Mouse (Mus musculus): ENCODE data around the gene Rnf212. TPM values are rescaled to one million over a fixed set of nuclear protein-coding genes. Genes with fewer than 3 reads are reported as not detected.

Rnf212 gene
- polyA plus RNA-seq, 1 experiment from 2014 or later = 0.95 TPM

DNA sequence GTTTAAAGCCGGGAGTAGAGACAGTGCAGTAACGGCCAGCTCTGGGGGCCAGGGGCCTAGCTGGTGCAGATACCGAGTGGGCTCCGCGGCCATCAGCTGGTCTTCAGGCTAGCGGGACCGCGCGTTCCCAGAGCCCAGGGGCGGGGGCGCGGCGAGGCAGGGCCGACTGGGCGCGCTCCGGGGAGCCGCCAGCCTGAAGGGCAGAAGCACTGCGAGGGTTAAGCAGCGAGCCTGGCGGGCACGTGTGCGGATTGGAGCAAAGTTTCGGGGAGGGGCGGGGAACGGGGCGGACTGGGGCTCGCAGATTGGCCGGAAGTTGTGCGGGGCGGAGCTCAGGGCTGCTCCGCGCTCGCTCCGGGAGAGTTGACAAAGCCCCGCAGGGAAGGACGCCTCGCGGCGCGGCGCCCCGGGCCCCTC is 80.9 kb downstream of the Rnf212 start:
- Histone ChIP-seq H3K27me3 (ENCODE audit: control insufficient read depth, insufficient read depth, low read length) (peaks cover 4% of the 10 kb centered on the region), H3K4me3 (ENCODE audit: low read depth, low read length) (peak overlapping the region; percentile 96), H3K4me1 (replicated peaks; ENCODE audit: control insufficient read depth, insufficient read depth, low read length) (peaks cover 25% of the 10 kb centered on the region), H3K9ac (ENCODE audit: low read length) (peak overlapping the region; percentile 78), H3K36me3 (ENCODE audit: control insufficient read depth, insufficient read depth, low read length) (no peaks in the 10 kb centered on the region), H3K9me3 (ENCODE audit: control insufficient read depth, low read length) (no peaks in the 10 kb centered on the region), H3K4me2 (ENCODE audit: low read depth, low read length, severe bottlenecking) (peak overlapping the region; percentile 78), H3K27ac (ENCODE audit: low read depth, low read length) (no peak overlapping the region)
- DNase-seq (ENCODE audit: low spot score) (peak; percentile 95), ATAC-seq (replicated peaks; ENCODE audit: low FRiP score) (peak; percentile 94)
- WGBS = 0% methylated on average over 22 of the region's 43 CpGs

DNA sequence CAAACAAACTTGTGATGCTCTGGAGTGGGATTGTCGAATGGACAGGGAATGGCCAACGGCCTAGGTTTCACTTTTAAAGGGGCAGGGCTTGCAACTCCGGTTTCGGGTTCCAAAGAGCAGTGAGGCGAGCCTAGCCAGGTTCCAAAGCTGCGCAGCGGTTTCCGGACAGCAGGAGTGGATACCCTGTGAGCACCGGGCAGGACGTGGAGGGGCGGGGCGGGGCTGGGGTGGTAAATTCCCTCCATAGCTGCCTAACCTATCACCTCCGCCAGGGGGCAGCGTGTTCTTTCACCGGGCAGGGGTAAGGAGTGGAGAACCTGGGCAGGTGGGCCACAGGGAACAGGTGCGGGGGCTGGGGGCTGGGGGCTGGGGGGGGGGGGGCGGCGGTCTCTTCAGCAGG is 82.5 kb downstream of the Rnf212 start, which contains the start of gene Fgfrl1:
Fgfrl1 (plus strand) TSS at position 112 of the 400 bp plus-strand sequence.
- ATAC-seq (replicated peaks; ENCODE audit: low FRiP score) (no peak), DNase-seq (ENCODE audit: low spot score) (peak; percentile 81)
- Histone ChIP-seq H3K9me3 (ENCODE audit: control insufficient read depth, low read length) (no peaks in the 10 kb centered on the region), H3K9ac (ENCODE audit: low read length) (no peak within 1 kb of the TSS), H3K4me3 (ENCODE audit: low read depth, low read length) (peak within 1 kb of the TSS; percentile 96), H3K4me2 (ENCODE audit: low read depth, low read length, severe bottlenecking) (peak within 1 kb of the TSS; percentile 78), H3K4me1 (replicated peaks; ENCODE audit: control insufficient read depth, insufficient read depth, low read length) (peaks cover 17% of the 10 kb centered on the region), H3K36me3 (ENCODE audit: control insufficient read depth, insufficient read depth, low read length) (no peaks in the 10 kb centered on the region), H3K27me3 (ENCODE audit: control insufficient read depth, insufficient read depth, low read length) (peaks cover 4% of the 10 kb centered on the region), H3K27ac (ENCODE audit: low read depth, low read length) (no peak within 1 kb of the TSS)
- WGBS = 4% methylated on average over 16 of the region's 18 CpGs

DNA sequence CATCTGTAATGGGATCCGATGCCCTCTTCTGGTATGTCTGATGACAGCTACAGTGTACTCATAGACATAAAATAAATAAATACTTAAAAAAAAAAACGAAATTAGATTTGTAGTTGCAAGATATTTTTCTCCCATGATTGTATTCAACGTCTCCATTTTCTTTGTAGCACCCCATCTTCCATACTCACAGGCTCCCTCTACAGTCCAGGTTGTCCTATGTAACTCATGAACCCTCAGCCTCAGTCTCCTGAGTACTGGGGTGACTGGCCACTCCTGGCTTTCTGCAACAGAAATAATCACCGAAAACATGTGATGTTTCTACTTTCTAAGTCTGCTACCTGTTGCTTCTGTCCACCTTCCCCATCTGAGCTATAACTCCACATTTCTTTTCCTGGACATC is 83.6 kb downstream of the Rnf212 start:
- Histone ChIP-seq H3K27ac (ENCODE audit: low read depth, low read length) (no peak overlapping the region), H3K4me1 (replicated peaks; ENCODE audit: control insufficient read depth, insufficient read depth, low read length) (peaks cover 10% of the 10 kb centered on the region; the same call in 1 of the 2 replicates), H3K4me3 (ENCODE audit: low read depth, low read length) (no peak overlapping the region), H3K4me2 (ENCODE audit: low read depth, low read length, severe bottlenecking) (no peak overlapping the region), H3K36me3 (ENCODE audit: control insufficient read depth, insufficient read depth, low read length) (no peaks in the 10 kb centered on the region), H3K27me3 (ENCODE audit: control insufficient read depth, insufficient read depth, low read length) (peaks cover 4% of the 10 kb centered on the region), H3K9ac (ENCODE audit: low read length) (no peak overlapping the region), H3K9me3 (ENCODE audit: control insufficient read depth, low read length) (no peaks in the 10 kb centered on the region)
- WGBS = 78% methylated on average over 4 of the region's 4 CpGs
- DNase-seq (ENCODE audit: low spot score) (no peak), ATAC-seq (replicated peaks; ENCODE audit: low FRiP score) (no peak)

DNA sequence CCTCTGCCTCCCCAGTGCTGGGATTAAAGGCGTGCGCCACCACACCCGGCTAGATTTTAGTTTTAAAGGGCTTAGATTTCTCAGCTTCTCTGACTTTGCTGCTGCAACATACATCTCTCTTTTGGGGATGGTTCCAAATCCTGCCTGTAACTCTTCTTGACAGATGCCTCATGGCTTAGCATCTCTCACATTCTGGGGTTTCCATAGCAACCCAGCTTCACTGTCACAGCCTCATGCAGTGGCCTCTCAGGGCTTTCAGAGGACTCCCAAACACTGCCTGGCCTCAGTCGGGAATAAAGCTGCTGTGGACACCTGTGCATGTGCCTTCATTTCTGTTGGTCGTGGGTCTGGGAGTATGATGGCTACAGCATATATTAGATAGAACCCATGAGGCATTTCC is 85.7 kb downstream of the Rnf212 start:
- no peak overlapping the region for H3K9ac ChIP-seq (ENCODE audit: low read length)
- no peaks in the 10 kb centered on the region for H3K36me3 ChIP-seq (ENCODE audit: control insufficient read depth, insufficient read depth, low read length)
- no peak overlapping the region for H3K27ac ChIP-seq (ENCODE audit: low read depth, low read length)
- DNase-seq (ENCODE audit: low spot score) (no peak), ATAC-seq (replicated peaks; ENCODE audit: low FRiP score) (no peak)
- H3K4me2 ChIP-seq (ENCODE audit: low read depth, low read length, severe bottlenecking) = no peak overlapping the region
- peaks cover 4% of the 10 kb centered on the region; the same call in 1 of the 2 replicates for H3K4me1 ChIP-seq (replicated peaks; ENCODE audit: control insufficient read depth, insufficient read depth, low read length)
- H3K9me3 ChIP-seq (ENCODE audit: control insufficient read depth, low read length) = no peaks in the 10 kb centered on the region
- 79% methylated on average over 5 of the region's 5 CpGs for WGBS
- H3K4me3 ChIP-seq (ENCODE audit: low read depth, low read length) = no peak overlapping the region
- H3K27me3 ChIP-seq (ENCODE audit: control insufficient read depth, insufficient read depth, low read length) = peaks cover 4% of the 10 kb centered on the region

DNA sequence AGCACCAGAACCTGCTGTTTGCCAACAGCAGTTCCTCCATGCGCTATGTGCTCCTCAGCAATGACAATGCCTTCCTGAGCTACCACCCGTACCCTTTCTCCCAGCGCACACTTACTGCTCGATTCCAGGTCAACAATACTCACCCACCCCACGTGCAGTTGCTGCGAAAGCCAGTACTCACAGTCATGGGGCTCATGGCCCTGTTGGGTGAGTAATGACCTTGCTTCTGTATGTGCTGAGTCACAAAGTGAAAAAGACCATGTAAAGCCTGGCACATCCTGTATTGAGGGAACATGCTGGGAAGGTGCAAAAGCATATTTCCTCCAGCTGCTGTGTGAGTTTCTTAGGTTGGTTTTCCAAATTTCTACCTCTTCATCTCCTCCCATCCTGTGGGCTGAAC is 93.9 kb downstream of the Rnf212 start:
- 90% methylated on average over 6 of the region's 6 CpGs for WGBS
- peaks cover 11% of the 10 kb centered on the region; the same call in 1 of the 2 replicates for H3K4me1 ChIP-seq (replicated peaks; ENCODE audit: control insufficient read depth, insufficient read depth, low read length)
- H3K9me3 ChIP-seq (ENCODE audit: control insufficient read depth, low read length) = no peaks in the 10 kb centered on the region
- no peak overlapping the region for H3K4me3 ChIP-seq (ENCODE audit: low read depth, low read length)
- no peak for ATAC-seq (replicated peaks; ENCODE audit: low FRiP score)
- no peak overlapping the region for H3K4me2 ChIP-seq (ENCODE audit: low read depth, low read length, severe bottlenecking)
- no peak overlapping the region for H3K9ac ChIP-seq (ENCODE audit: low read length)
- no peaks in the 10 kb centered on the region for H3K36me3 ChIP-seq (ENCODE audit: control insufficient read depth, insufficient read depth, low read length)
- DNase-seq (ENCODE audit: low spot score) = no peak
- H3K27me3 ChIP-seq (ENCODE audit: control insufficient read depth, insufficient read depth, low read length) = no peaks in the 10 kb centered on the region
- no peak overlapping the region for H3K27ac ChIP-seq (ENCODE audit: low read depth, low read length)

DNA sequence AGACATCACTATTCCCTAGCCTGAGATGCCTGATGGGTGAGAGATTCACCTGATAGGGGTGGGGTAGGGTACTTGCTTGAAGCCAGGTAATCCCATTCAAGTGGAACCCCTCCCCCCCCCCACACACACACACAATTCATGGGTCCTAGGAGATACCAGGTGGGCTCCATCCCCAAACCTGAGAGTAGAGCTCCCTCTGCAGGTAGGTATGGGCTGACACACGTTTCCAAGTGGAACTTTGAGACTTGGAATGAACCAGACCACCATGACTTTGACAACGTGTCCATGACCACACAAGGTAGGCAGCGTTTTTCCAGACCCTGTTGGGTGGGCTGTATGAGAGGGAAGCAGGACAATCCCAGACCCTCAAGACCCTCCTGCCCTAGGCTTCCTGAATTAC is 94.9 kb downstream of the Rnf212 start:
- ATAC-seq (replicated peaks; ENCODE audit: low FRiP score) (no peak), DNase-seq (ENCODE audit: low spot score) (no peak)
- no peak overlapping the region for H3K9ac ChIP-seq (ENCODE audit: low read length)
- H3K4me2 ChIP-seq (ENCODE audit: low read depth, low read length, severe bottlenecking) = no peak overlapping the region
- no peaks in the 10 kb centered on the region for H3K9me3 ChIP-seq (ENCODE audit: control insufficient read depth, low read length)
- no peaks in the 10 kb centered on the region for H3K27me3 ChIP-seq (ENCODE audit: control insufficient read depth, insufficient read depth, low read length)
- 54% methylated on average over 3 of the region's 3 CpGs for WGBS
- H3K27ac ChIP-seq (ENCODE audit: low read depth, low read length) = no peak overlapping the region
- H3K36me3 ChIP-seq (ENCODE audit: control insufficient read depth, insufficient read depth, low read length) = no peaks in the 10 kb centered on the region
- peaks cover 11% of the 10 kb centered on the region; the same call in 1 of the 2 replicates for H3K4me1 ChIP-seq (replicated peaks; ENCODE audit: control insufficient read depth, insufficient read depth, low read length)
- H3K4me3 ChIP-seq (ENCODE audit: low read depth, low read length) = no peak overlapping the region

Other genes with a start within 250 kb of the Rnf212 start
- 5.3 and 5.7 TPM in 2 replicates for gene Cplx1, start 225.0 kb downstream of the Rnf212 start, polyA plus RNA-seq (2014; fragmentation: Nextera tagmentation; extraction: Ambion mirVana)
- 51.2 and 57.1 TPM in 2 replicates for gene Gak, start 145.2 kb downstream of the Rnf212 start, polyA plus RNA-seq (2014; fragmentation: Nextera tagmentation; extraction: Ambion mirVana)
- gene Tmem175, start 145.2 kb downstream of the Rnf212 start, polyA plus RNA-seq (2014; fragmentation: Nextera tagmentation; extraction: Ambion mirVana) = 19.4 and 22.2 TPM in 2 replicates
- gene Idua, start 114.7 kb downstream of the Rnf212 start, polyA plus RNA-seq (2014; fragmentation: Nextera tagmentation; extraction: Ambion mirVana) = 11.5 and 11.6 TPM in 2 replicates
- 13.6 and 13.9 TPM in 2 replicates for gene Dgkq, start 105.3 kb downstream of the Rnf212 start, polyA plus RNA-seq (2014; fragmentation: Nextera tagmentation; extraction: Ambion mirVana)
- 1.1 and 1.5 TPM in 2 replicates for gene Slc26a1, start 99.4 kb downstream of the Rnf212 start, polyA plus RNA-seq (2014; fragmentation: Nextera tagmentation; extraction: Ambion mirVana)
- 22.0 and 24.5 TPM in 2 replicates for gene Fgfrl1, start 82.6 kb downstream of the Rnf212 start, polyA plus RNA-seq (2014; fragmentation: Nextera tagmentation; extraction: Ambion mirVana)
- gene Tmed11, start 20.4 kb upstream of the Rnf212 start, polyA plus RNA-seq (2014; fragmentation: Nextera tagmentation; extraction: Ambion mirVana) = not detected in 2 replicates
- not detected in 2 replicates for gene Vmn2r8, start 33.9 kb upstream of the Rnf212 start, polyA plus RNA-seq (2014; fragmentation: Nextera tagmentation; extraction: Ambion mirVana)
- gene Vmn2r9, start 77.6 kb upstream of the Rnf212 start, polyA plus RNA-seq (2014; fragmentation: Nextera tagmentation; extraction: Ambion mirVana) = not detected in 2 replicates
- gene Vmn2r10, start 231.5 kb upstream of the Rnf212 start, polyA plus RNA-seq (2014; fragmentation: Nextera tagmentation; extraction: Ambion mirVana) = not detected in 2 replicates

Data from forebrain, embryonic 11.5 days (tissue).